Mouse (Mus musculus) megakaryocyte, embryonic 14.5 days (primary cell): ENCODE data around the gene Ppm1h.

ENCODE experiments used
- FLI1 ChIP-seq: IDR thresholded peaks from 2 replicates; pipeline ENCODE4 v1.6.1; 2012; ENCODE audit warnings: low read length, inconsistent platforms, mixed read lengths
- GATA1 ChIP-seq: IDR thresholded peaks from 3 replicates; pipeline ENCODE4 v1.6.1; 2012; ENCODE audit warnings: mixed read lengths, low read length, inconsistent platforms, borderline replicate concordance

GRCm38 (mm10) chr10:122980123-122980522, 301.6 kb downstream of the Ppm1h start:
- TF ChIP-seq GATA1 (no peak), FLI1 (no peak)
